Mouse (Mus musculus) forebrain, embryonic 15.5 days (tissue): ENCODE results near the gene Esam. TPM values are rescaled to one million over a fixed set of nuclear protein-coding genes. Genes with fewer than 3 reads are reported as not detected.
A peak's percentile ranks its signal among the peaks of the same experiment; 100 is the strongest.

ENCODE experiments used
- ATAC-seq: fragments of 200-750 bp; cut with Nextera tagmentation; replicated peaks from 2 replicates; pipeline ENCODE4 v1.8.0; 2017; ENCODE audit warnings: mild to moderate bottlenecking, moderate TSS enrichment, moderate library complexity
- H3K27ac ChIP-seq: fragments of 300-500 bp; sonication (generic); replicated peaks from 2 replicates; pipeline ENCODE4 v1.5.1; 2015; ENCODE audit warnings: mild to moderate bottlenecking, inconsistent platforms
- H3K27me3 ChIP-seq: fragments of 300-500 bp; sonication (generic); 2 replicates; pipeline ENCODE4 v1.6.1; 2015; ENCODE audit warnings: inconsistent platforms
- H3K36me3 ChIP-seq: fragments of 300-500 bp; sonication (generic); 2 replicates; pipeline ENCODE4 v1.6.1; 2015; ENCODE audit warnings: mild to moderate bottlenecking, inconsistent platforms
- H3K4me1 ChIP-seq: fragments of 300-500 bp; sonication (generic); 2 replicates; pipeline ENCODE4 v1.6.1; 2015; ENCODE audit warnings: inconsistent platforms
- H3K4me2 ChIP-seq: fragments of 300-500 bp; sonication (generic); replicated peaks from 2 replicates; pipeline ENCODE4 v1.6.1; 2015; ENCODE audit warnings: mild to moderate bottlenecking, inconsistent platforms
- H3K4me3 ChIP-seq: fragments of 300-500 bp; sonication (generic); 2 replicates; pipeline ENCODE4 v1.5.1; 2015; ENCODE audit warnings: mild to moderate bottlenecking, inconsistent platforms
- H3K9ac ChIP-seq: fragments of 300-500 bp; sonication (generic); replicated peaks from 2 replicates; pipeline ENCODE4 v1.6.1; 2015; ENCODE audit warnings: mild to moderate bottlenecking, inconsistent platforms
- H3K9me3 ChIP-seq: fragments of 300-500 bp; sonication (generic); 2 replicates; pipeline ENCODE4 v1.6.1; 2016; ENCODE audit warnings: inconsistent platforms
- WGBS: fragments of 180-500 bp; shearing (Covaris S2); methylation state at CpG from one replicate; pipeline ENCODE4 v1.1.7; 2015; ENCODE audit warnings: mixed read lengths; 5-methylcytosine and 5-hydroxymethylcytosine counted together
- polyA plus RNA-seq: library from polyadenylated mRNA; unstranded; fragments of >200 nt; fragmentation: Nextera tagmentation; extraction: Ambion mirVana; gene quantifications from 2 replicates; pipeline ENCODE4 v1.2.1, GENCODE M21; 2015

The Esam gene
- polyA plus RNA-seq, 1 experiment from 2014 or later: 34.5 TPM

GRCm38 (mm10) chr9:37512097-37512496 is 15.8 kb upstream of the Esam start:
- Histone ChIP-seq H3K4me3 (no peak overlapping the region), H3K9ac (no peak overlapping the region), H3K27ac (no peak overlapping the region), H3K9me3 (no peaks in the 10 kb centered on the region), H3K4me2 (no peak overlapping the region), H3K27me3 (no peaks in the 10 kb centered on the region), H3K36me3 (no peaks in the 10 kb centered on the region), H3K4me1 (peaks cover 4% of the 10 kb centered on the region; the same call in 1 of the 2 replicates)
- no peak for ATAC-seq
- 91% methylated on average over 2 of the region's 2 CpGs for WGBS

- Histone ChIP-seq H3K27me3 (no peaks in the 10 kb centered on the region), H3K4me1 (peaks cover 6% of the 10 kb centered on the region; the same call in 1 of the 2 replicates), H3K9me3 (no peaks in the 10 kb centered on the region), H3K4me3 (no peak overlapping the region), H3K27ac (no peak overlapping the region), H3K36me3 (peaks cover 6% of the 10 kb centered on the region; the same call in 1 of the 2 replicates), H3K4me2 (no peak overlapping the region), H3K9ac (no peak overlapping the region)
- ATAC-seq: no peak
- WGBS: 67% methylated on average over 3 of the region's 3 CpGs
These were observed 13.4 kb upstream of the Esam start for GRCm38 (mm10) chr9:37514456-37514855.

DNA sequence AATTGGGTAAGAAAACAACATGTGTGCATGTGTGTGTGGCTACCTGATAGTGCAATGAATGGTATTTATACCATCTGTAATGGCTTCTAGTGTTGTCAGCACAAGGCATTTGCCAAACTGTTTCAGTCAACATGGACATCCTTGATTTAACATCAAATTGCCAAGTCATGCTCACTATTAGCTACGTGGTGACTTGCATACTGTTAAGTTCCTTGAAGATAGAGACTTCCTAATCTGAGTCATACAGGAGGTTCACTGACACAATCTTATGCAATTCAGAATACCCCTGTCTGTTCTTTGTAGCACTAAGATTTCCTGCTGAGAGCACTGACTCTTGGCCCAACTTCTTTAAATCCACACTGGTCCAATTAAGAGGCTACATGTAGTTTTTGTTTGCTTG is 10.4 kb upstream of the Esam start:
- Histone ChIP-seq H3K27me3 (no peaks in the 10 kb centered on the region), H3K9me3 (no peaks in the 10 kb centered on the region), H3K9ac (no peak overlapping the region), H3K4me3 (no peak overlapping the region), H3K36me3 (peaks cover 27% of the 10 kb centered on the region), H3K4me1 (peaks cover 6% of the 10 kb centered on the region; the same call in 1 of the 2 replicates), H3K27ac (no peak overlapping the region), H3K4me2 (no peak overlapping the region)
- no peak for ATAC-seq
- WGBS: 67% methylated on average over 1 of the region's 1 CpGs

DNA sequence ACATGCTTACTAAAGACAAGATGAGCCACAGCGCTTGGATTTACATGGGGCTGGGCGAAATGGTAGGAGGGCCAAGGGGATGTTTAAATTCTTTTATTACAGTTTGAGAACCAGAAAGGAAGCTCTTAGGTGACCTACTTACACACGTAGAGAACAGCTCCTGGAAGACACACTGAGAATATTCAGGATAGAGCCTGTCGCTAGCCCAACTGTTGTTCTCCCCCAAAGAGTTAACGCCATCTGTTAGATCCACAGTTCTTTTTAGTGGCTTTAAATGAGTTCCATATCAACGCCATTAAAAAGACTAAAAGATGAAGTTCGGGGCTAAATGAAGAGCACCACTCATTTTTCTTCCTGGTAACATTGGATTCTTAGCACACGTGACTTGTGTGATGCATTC is 8.9 kb upstream of the Esam start:
- no peak overlapping the region for H3K27ac ChIP-seq
- no peaks in the 10 kb centered on the region for H3K27me3 ChIP-seq
- H3K4me1 ChIP-seq: peaks cover 6% of the 10 kb centered on the region; the same call in 1 of the 2 replicates
- no peak overlapping the region for H3K4me2 ChIP-seq
- H3K4me3 ChIP-seq: no peak overlapping the region
- WGBS: 81% methylated on average over 8 of the region's 8 CpGs
- ATAC-seq: no peak
- no peaks in the 10 kb centered on the region for H3K9me3 ChIP-seq
- H3K9ac ChIP-seq: no peak overlapping the region
- H3K36me3 ChIP-seq: peaks cover 38% of the 10 kb centered on the region

DNA sequence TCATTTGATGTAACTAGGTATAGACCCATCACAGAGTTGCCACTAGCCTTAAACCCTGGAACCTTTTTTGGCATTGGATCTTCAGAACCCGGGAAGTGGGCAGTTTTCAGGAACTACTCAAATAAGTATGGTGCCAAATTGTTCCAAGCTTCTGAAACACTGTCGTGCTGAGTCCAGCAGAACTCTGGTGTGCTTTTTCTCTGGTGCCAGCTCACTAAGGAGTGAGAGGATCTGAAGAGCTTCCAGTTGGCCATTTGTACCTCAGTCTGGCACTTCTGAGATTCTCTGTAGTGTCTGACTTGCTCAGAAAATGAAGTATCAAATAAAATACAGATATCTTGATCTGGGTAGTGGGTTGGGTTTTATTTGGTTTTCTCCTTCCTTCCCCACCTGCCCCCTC is 7.9 kb upstream of the Esam start:
- Histone ChIP-seq H3K36me3 (peaks cover 39% of the 10 kb centered on the region), H3K27ac (no peak overlapping the region), H3K4me3 (no peak overlapping the region), H3K4me2 (no peak overlapping the region), H3K9ac (no peak overlapping the region), H3K4me1 (peaks cover 6% of the 10 kb centered on the region; the same call in 1 of the 2 replicates), H3K9me3 (no peaks in the 10 kb centered on the region), H3K27me3 (no peaks in the 10 kb centered on the region)
- ATAC-seq: no peak
- WGBS: 86% methylated on average over 2 of the region's 2 CpGs

GRCm38 (mm10) chr9:37525461-37525860 is 2.4 kb upstream of the Esam start:
- Histone ChIP-seq H3K4me3 (no peak overlapping the region), H3K27ac (no peak overlapping the region), H3K4me1 (peaks cover 11% of the 10 kb centered on the region), H3K36me3 (peaks cover 29% of the 10 kb centered on the region), H3K9ac (no peak overlapping the region), H3K4me2 (no peak overlapping the region), H3K27me3 (peaks cover 42% of the 10 kb centered on the region), H3K9me3 (no peaks in the 10 kb centered on the region)
- WGBS: 90% methylated on average over 2 of the region's 2 CpGs
- ATAC-seq: no peak

- H3K27ac ChIP-seq: no peak overlapping the region
- no peak overlapping the region for H3K4me3 ChIP-seq
- ATAC-seq: no peak
- no peak overlapping the region for H3K4me2 ChIP-seq
- no peak overlapping the region for H3K9ac ChIP-seq
- peaks cover 22% of the 10 kb centered on the region for H3K36me3 ChIP-seq
- H3K4me1 ChIP-seq: peaks cover 21% of the 10 kb centered on the region
- peaks cover 54% of the 10 kb centered on the region for H3K27me3 ChIP-seq
- 32% methylated on average over 21 of the region's 21 CpGs for WGBS
- no peaks in the 10 kb centered on the region for H3K9me3 ChIP-seq
These were observed 1.2 kb upstream of the Esam start for GRCm38 (mm10) chr9:37526443-37527395.

- H3K27ac ChIP-seq: no peak overlapping the region; the same call in 1 of the 2 replicates
- H3K36me3 ChIP-seq: peaks cover 8% of the 10 kb centered on the region
- H3K4me2 ChIP-seq: no peak overlapping the region
- no peaks in the 10 kb centered on the region for H3K9me3 ChIP-seq
- peaks cover 21% of the 10 kb centered on the region for H3K4me1 ChIP-seq
- 0 out of 2 replicates have a peak overlapping the region, but pooled peaks have one; percentile 9 for H3K4me3 ChIP-seq
- H3K9ac ChIP-seq: no peak overlapping the region
- WGBS: 32% methylated on average over 9 of the region's 9 CpGs
- peaks cover 57% of the 10 kb centered on the region for H3K27me3 ChIP-seq
- ATAC-seq: no peak
These were observed 520 bp downstream of the Esam start for GRCm38 (mm10) chr9:37528225-37528970.

DNA sequence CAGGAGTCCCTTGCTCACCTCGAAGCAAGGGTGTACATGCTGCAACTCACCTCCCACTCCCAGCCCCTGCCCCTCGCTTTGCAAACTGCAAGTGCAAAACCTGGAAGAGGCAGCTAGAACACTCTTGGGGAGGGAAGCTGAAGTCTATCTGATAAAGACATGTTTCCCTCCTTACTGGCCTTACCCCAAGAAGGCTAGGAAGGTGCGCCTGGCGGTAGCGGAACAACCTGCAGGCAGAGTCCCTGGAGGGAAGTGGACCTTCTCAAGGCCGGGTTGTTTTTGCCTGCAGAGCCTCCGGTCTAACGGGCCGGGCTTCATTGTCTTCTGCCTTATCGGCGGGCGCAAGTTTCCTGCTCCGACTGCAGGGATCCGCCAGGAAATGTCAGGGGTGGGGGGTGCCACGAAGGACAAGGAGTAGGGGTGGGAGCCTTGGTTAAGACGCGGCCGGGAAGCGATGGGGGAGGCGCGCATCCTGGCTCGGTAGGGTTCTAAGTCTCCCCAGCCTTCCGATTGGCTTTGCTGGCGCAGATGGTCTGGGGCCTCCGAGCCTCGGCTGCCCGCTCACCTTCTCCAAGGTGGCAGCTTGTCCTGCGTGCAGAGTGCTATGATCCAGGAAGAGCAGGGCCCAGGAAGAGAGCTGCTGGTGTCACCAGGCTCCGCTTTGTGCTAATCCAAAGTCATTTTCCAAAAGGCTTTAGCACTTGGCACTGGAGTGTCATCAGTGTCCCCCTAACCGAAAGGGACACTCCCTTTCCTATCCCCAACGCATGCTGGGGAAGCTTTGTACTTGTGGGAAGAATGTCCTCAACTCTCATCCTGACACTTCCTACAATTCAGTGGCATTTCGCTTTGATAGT is 2.4 kb downstream of the Esam start:
- Histone ChIP-seq H3K9me3 (no peaks in the 10 kb centered on the region), H3K4me2 (peak overlapping the region; percentile 53), H3K27me3 (peaks cover 57% of the 10 kb centered on the region), H3K4me1 (peaks cover 21% of the 10 kb centered on the region), H3K27ac (peak overlapping the region; percentile 4; the same call in 1 of the 2 replicates), H3K9ac (peak overlapping the region; percentile 42), H3K4me3 (peak overlapping the region; percentile 31), H3K36me3 (0 out of 2 replicates have a peak, but pooled peaks cover 3% of the 10 kb centered on the region)
- peak; percentile 46 for ATAC-seq
- 4% methylated on average over 32 of the region's 32 CpGs for WGBS

DNA sequence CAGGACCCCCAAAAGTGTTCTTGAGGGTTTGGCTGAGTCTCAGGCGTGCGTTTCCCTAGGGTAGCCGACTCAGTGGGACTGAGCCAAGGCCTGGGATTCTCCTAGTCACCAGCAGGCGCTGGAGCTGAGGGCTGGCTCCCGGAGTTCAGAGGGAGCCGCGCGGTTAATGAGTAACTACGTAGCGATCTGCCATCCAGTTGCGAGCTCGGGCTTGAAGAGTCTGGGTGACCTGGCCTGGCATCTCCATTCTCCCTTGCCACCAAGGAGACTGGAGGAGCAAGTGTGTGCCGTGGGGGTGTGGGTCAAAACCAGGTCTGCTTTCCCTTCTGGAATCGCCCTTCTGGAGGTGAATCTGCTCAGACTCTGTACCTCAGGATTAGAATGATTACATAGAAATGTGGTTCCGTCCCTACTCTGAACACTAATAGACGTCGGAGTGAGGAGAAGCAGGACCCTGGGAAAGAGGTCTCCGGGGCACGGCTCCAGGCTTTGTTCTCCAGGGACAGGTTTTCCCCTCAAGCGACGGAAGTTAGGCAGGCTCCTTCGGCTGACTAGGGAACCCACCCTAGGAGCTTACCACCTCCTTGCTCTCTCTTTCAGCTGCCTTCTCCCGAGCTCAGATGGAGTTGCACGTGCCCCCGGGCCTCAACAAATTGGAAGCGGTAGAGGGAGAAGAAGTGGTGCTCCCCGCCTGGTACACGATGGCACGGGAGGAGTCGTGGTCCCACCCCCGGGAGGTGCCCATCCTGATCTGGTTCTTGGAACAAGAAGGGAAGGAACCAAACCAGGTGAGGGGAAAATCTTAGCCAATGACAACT is 3.2 kb downstream of the Esam start:
- peak overlapping the region; percentile 43 for H3K9ac ChIP-seq
- WGBS: 3% methylated on average over 31 of the region's 31 CpGs
- no peaks in the 10 kb centered on the region for H3K9me3 ChIP-seq
- H3K36me3 ChIP-seq: no peaks in the 10 kb centered on the region
- peak overlapping the region; percentile 4; the same call in 1 of the 2 replicates for H3K27ac ChIP-seq
- H3K27me3 ChIP-seq: peaks cover 57% of the 10 kb centered on the region
- peak overlapping the region; percentile 31 for H3K4me3 ChIP-seq
- H3K4me1 ChIP-seq: peaks cover 21% of the 10 kb centered on the region
- peak; percentile 81 for ATAC-seq
- peak overlapping the region; percentile 53 for H3K4me2 ChIP-seq

DNA sequence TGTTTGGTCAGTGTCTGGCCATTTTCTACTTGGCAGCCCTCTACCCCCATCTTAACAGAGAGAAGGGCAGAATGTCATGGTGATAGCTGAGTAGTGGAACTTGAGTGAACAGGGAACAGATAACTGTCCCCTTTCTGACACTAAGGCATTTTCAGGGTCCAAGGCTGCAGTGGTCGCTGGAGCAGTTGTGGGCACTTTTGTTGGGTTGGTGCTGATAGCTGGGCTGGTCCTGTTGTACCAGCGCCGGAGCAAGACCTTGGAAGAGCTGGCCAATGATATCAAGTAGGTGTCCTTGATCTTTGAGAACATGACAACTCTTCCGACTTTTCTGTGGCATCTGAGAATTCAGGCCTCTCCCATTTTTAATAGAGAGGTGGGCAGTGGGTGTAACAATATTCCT is 9.0 kb downstream of the Esam start:
- H3K36me3 ChIP-seq: no peaks in the 10 kb centered on the region
- no peaks in the 10 kb centered on the region for H3K9me3 ChIP-seq
- H3K27me3 ChIP-seq: peaks cover 2% of the 10 kb centered on the region; the same call in 1 of the 2 replicates
- H3K4me2 ChIP-seq: no peak overlapping the region
- 84% methylated on average over 4 of the region's 4 CpGs for whole genome bisulfite sequencing
- no peaks in the 10 kb centered on the region for H3K4me1 ChIP-seq
- no peak for ATAC-seq
- no peak overlapping the region for H3K9ac ChIP-seq
- no peak overlapping the region for H3K27ac ChIP-seq
- no peak overlapping the region for H3K4me3 ChIP-seq
